16 mouse cellular contexts compared by ENCODE assay signal in the genomic region with DNA sequence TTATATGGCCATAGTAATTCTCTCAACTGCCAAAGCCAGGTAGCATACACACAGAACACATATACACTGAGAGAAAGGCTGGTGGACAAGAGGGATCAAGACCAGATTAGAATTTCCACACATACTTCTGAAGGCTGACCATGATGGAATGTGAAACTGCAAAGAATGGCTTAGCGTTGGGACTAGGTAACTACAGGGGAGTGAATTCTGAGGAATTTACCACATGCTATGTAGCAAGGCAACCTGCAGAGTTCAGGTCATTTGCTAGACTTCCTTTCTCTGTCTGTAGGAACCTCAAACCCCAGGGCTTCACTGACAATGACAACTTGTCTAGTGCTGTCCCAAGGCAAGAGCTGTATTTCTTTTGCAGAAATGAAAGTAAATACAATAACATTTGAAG.
"Had no signal": no experiment of that assay in that cellular context is flagged by ENCODE, and none has a peak within 500 bp of the region (broad histone marks: within the 10 kb centered on the region; RNA-seq: fewer than 3 reads in every experiment).

No protein-coding gene starts in this region.

- H3K4me3 ChIP-seq: limb, embryonic 12.5 days; limb, embryonic 15.5 days; midbrain, embryonic 10.5 days had no signal

- H3K4me1 ChIP-seq: limb, embryonic 12.5 days; limb, embryonic 15.5 days; midbrain, embryonic 10.5 days had no signal

- H3K27ac ChIP-seq: kidney, postnatal 0 days; limb, embryonic 12.5 days; limb, embryonic 15.5 days; liver, embryonic 14.5 days; macrophage; midbrain, embryonic 10.5 days; stomach, postnatal 0 days had no signal

- DNase-seq: kidney, adult 2 months; kidney, postnatal 25 days; layer of hippocampus, postnatal 36 days; left cerebral cortex, postnatal 4 days; liver, postnatal 0 days; lung, embryonic 14.5 days; midbrain, embryonic 14.5 days; right cerebral cortex, postnatal 4 days; thymus, postnatal 25 days had no signal
